Mouse (Mus musculus) stomach, postnatal 0 days (tissue): Measurements from ENCODE around the gene BC052040.

Experiments used
- CTCF ChIP-seq: IDR thresholded peaks from 2 replicates; pipeline ENCODE4 v1.5.1; 2016; ENCODE audit warnings: antibody characterized with exemption, low read depth, mild to moderate bottlenecking, moderate library complexity
- EP300 ChIP-seq: optimal IDR thresholded peaks from 2 replicates; pipeline ENCODE3; 2016; ENCODE audit warnings: antibody characterized with exemption

- no peak for TF ChIP-seq CTCF
- no peak for TF ChIP-seq EP300
Measured at GRCm38 (mm10) chr2:115775488-115776217, 194.1 kb downstream of the BC052040 start.
